Mouse (Mus musculus) retina, adult 2 months (tissue): ENCODE results near the gene Sdc4.

Source experiments
- DNase-seq: peaks from one replicate; pipeline ENCODE4 v3.0.0-alpha.2; 2012; ENCODE audit warnings: low read depth, low spot score

The Sdc4 gene

GRCm38 (mm10) chr2:164431676-164432465, 11.8 kb downstream of the Sdc4 start:
- no peak for DNase-seq

DNA sequence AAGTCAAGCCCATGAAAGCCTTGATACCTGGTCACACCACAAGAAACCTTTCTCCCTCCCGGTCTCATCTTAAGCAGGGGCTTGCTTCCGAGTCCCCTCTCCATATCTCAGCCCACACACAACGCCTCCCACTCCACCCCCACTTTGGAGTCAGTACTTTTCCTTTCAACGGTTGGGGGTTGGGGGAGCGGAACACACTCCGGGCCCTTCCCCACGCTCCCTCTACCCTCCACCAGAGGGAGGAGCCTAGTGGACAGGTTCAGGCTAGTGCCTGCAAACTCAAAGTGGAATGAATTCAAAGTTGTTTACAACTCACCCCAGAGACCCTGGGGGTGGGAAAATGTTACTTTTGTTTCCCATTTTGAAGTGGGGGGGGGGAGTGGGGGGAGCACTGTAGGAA, 13.0 kb downstream of the Sdc4 start:
- DNase-seq = no peak

- no peak for DNase-seq
These were observed 13.6 kb downstream of the Sdc4 start for GRCm38 (mm10) chr2:164429881-164430615.

DNA sequence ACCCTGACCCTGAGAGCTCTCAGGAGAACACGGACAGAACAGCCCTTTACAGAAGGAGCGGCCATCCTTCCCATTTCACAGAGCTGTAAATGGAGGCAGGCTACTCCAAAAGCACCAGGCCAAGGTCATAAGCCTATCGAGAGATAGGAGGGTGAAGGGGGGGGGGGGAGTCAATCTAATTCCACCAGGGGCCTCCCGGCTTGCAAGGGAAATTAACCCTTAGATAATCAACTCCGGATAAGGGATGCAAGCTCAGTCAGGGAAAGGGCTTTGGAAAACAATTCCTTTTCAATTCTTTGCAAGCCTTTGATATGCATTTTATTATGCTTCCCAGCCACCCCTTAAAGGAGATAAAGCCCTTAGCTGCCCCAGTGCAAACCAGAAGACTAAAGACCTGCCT, 15.2 kb downstream of the Sdc4 start:
- DNase-seq = no peak

DNA sequence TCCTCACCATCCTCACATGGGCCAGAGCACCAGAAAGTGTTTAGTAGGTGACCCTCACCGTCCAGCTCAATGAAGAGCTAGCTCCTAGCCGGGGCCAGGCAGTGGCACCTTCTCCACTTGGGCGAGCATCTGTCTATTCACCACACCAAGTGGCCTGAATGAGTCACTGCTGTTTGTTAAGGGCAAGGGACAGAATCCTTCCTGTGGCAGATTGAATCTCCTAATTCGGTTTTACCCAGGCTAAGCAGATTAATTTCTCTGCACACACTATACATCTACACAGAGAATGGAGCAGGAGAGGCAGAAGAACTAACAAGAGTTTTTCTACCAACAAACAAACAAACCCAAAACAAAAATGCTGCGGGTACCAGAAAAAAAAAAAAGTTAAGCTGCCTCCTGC, 16.7 kb downstream of the Sdc4 start:
- peak; percentile 78 for DNase-seq

- DNase-seq = no peak
These were observed 17.6 kb downstream of the Sdc4 start for GRCm38 (mm10) chr2:164426121-164426520.

- DNase-seq = no peak
These were observed 18.3 kb downstream of the Sdc4 start for GRCm38 (mm10) chr2:164425401-164425800.

DNA sequence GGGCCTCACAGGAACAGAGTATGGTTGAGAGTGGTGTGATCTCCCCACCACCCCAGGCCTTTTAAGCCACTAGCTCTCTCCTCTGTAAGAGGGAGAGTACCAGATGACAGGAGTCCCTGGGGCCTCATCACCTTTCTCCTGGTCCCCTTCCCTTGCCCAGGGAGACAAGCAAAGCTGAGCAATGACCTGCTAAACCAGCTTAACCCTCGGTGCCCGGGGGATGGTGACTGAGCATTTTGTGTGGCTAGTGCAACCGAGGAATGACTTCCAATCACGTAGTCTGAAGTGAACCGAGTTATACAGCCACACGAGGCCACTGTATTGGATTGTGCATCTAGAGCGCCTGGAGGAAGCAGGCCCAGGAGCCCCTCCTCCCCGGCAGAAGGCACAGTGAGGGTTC, 19.3 kb downstream of the Sdc4 start:
- no peak for DNase-seq

DNA sequence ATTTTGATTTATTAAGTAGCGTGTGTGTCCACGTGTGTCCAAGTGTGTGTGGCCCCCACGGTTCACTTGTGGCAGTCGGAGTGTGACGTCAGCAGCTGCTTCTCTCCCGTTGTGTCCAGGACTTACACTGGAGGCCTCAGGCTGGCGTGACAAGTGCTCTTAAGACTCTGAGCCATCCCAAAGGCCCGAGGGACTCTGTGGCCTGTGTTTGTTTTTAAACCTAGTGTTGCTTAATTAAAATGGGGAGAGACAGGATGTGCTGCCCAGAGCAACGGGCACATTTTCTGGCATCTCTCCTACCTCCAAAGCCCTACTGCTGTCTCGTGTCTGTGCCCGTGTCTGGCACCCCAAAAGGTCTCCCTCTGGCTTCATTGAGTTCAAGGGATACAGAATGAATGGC, 20.2 kb downstream of the Sdc4 start:
- DNase-seq = no peak

DNA sequence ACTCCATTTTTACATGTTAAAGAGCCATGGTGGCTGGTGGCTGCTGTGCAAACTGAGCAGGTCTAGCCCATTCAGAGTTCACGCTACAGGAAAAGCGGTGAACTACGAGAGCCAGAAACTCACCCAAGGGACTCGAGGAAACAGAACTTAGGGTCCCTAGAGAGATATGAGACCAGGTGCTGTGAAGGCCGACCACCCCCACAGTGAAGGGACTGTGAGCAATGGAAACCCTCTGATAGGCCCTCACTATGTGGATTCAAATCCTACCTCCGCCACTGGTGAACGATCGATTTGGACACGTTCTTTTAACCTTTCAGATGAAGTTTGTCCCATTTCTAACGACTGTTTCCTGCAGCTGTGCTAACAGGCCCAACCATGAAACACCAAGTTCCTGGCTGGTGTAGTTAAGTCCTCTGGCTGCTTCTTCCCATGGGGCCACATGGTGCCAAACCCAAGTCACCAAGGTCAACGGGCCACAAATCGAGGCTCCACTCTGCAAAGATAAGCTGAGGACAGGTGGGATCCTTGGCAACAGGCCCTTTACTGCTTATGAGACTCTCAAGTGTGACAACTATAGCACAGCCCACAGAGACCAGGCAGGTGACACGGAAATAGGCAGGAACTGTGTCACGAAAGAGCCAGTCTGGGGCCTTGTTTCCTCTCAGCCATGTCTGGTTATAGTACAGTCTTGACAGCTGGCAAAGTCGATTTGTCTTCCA, 20.9 kb downstream of the Sdc4 start:
- DNase-seq = no peak

DNA sequence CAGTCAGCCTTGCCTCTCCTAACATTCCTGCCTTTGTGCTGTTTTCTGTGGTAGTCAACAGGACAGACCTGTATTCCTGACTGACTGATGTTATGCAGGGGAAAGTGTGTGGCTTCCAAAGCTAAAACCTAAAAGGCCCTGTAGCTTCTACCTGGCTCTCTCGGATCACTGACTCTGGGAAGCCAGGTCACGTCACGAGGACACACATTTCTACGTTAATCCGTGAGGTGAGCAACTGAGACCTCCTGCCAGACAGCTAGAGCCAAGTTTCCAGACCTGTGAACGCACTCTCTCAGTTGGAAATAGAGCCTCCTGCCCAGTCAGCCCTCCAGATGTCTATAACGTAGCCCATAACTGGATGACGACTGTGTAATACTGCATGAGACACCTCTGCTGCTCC, 21.7 kb downstream of the Sdc4 start:
- no peak for DNase-seq

DNA sequence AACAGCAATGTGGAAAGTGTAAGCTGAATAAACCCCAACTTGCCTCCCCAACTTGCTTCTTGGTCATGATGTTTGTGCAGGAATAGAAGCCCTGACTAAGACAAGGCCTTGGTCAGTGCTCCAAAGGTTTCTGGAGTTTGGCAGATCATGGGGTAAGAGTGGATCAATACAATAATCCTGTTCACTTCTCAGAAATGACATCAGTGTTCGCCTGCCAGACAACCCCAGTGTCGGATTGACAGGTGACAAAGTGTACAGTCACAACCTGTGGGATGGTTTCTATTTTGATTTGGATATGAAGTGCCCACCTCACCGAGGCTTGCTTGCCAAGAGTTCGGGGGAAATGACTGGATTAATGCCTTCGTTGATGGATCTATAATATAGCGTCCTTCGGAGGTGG, 22.4 kb downstream of the Sdc4 start:
- no peak for DNase-seq

- no peak for DNase-seq
These were observed 24.2 kb downstream of the Sdc4 start for GRCm38 (mm10) chr2:164419489-164419888.

DNA sequence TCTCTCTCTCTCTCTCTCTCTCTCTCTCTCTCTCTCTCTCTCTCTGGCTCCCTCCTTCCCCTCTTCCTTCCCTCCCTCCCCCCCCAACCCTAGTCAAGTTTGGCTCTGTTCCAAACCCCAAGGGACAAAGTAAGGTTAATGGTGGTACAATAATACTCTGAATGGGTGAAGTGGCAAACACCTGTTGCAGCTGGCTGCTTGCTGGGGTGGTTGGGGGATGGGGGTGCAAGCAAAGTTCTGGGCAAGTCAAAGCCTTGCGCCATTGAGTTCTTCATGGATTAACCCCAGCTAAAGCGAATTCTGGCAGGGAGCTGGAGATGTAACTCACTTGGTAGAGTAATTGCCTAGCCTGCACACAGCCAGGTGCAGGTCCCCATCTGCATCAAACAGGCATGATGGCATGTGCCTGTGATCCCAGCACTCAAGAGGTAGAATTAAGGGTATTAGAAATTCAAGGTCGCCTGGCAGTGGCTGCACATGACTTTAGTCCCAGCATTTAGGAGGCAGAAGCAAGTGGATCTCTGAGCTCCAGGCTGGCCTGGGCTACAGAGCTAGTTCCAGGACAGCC, 25.3 kb downstream of the Sdc4 start:
- no peak for DNase-seq

DNA sequence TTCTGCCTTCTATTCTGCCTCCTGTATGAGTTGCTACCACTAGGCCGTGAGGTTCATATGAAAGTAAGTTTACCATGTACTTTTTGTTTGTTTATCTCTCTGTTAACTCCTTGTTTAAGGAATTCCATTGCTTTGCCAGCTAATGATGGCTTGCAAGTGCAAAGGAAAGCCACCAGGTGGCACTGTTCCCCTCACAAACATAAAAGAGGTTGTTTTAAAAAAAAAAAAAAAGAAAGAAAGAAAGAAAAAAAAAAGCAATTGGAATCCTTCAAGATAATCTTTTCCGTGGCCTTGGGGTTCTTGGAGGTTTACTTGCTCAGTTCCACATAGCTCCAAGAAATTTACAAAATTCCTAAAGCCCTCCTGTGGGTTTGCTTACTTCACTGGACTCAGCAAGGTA, 26.5 kb downstream of the Sdc4 start:
- DNase-seq = no peak

GRCm38 (mm10) chr2:164414581-164414980, 29.1 kb downstream of the Sdc4 start:
- DNase-seq = no peak

- DNase-seq = no peak
These were observed 29.5 kb downstream of the Sdc4 start for GRCm38 (mm10) chr2:164414167-164414566.

GRCm38 (mm10) chr2:164407708-164408107, 36.0 kb downstream of the Sdc4 start:
- no peak for DNase-seq

DNA sequence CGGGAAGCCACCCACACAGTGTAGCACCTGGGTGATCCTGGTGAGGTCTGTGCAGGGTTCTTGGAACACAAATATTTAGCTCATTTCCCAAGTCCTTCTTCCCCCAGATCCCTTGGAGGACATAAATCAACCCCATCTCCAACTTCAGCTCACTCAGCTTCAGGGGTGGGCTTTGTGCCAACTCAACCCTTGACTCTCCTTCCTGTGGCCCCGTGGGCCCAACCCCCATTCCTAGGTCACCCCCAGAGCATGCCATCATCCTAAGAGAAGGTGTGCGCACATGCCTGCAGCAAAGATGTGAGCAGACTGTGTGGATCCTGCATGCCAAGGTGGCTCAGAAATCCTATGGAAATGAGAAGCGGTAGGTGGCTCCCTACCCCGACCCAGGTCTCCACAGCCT, 38.2 kb downstream of the Sdc4 start:
- DNase-seq = no peak

DNA sequence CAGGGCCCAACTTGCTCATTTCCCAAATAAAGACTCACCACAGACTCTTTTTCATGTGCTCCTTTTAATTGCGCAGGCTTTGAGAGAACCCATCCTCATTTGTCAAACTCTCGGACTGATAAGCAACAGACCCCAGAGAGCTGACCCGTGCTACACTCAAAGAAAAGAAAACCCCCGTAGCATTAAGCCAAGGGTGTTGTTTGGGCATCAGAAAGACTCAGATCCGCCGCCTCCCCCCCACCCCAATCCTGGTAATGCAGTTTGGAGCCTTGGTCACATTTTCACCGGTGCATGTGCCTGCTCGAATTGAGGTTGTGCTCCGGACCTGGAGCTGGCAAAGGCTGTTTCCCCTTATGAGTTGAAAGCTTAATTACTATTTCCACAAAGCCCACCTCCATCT, 38.6 kb downstream of the Sdc4 start, which contains the start of gene Matn4:
Matn4 (minus strand) TSS at position 101 of the 400 bp plus-strand sequence.
- no peak for DNase-seq

DNA sequence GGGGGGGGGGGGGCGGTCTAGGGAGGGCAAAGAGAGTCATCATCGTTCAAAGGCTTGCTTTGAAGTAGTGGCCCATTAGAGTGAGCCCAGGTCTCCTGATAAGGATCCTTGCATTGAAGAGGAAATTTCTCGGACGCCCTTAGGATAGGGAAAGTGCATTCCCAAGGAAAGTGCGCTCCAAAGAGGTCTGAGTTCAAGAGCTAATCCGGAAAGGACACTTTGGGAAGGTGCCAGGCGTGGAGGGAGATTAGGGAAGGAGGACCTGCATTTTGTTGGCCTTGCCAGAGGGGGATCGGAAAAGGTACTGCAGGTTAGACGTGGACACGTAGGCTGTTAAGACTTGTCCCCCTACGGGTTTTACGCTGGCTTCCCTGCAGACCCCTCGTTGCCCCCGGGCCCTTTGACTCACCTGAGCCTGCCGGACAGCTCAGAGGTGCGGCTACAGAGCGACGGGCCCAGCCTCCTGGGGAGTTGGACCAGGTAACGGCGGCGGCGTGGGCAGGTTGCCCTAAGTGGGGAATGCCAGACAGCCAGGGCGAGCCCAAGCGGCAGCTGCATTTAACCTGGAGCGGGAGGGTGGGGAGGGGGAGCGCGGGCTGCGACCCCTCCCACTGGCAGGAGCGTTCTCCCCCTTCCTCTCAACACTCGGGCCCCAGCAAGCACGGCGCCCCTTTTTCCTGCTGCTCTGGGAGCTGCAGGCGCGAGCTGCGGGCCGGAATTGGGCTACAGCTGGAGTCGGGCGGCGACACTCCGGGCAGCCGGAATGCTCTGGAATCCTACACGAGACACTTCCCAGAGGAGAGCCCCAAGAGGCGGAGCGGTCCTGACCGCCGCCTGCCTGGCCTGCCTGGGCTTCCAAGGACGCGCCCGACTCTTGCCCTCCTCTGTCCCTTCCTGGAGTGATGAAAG, 39.4 kb downstream of the Sdc4 start:
- no peak for DNase-seq
